Mouse (Mus musculus) lung, adult 18-20 months (tissue): ENCODE measurements at regions not wholly inside any gene's neighbourhood (a gene's known extent, or its start where the extent isn't known, plus 50 kb on each side); places are given as distances from the start of the nearest gene placed in this dataset.

Experiments
- DNase-seq, 2 experiments: peaks; one replicate each; pipeline ENCODE4 v3.0.0; 2022; ENCODE audit warnings: mixed read lengths in 2 of 2

GRCm38 (mm10) chr11:32907520-32908233, 83.3 kb upstream of the Smim23 start:
- DNase-seq = no peak

GRCm38 (mm10) chr11:32903970-32904369, 79.6 kb upstream of the Smim23 start:
- DNase-seq = no peak

- DNase-seq = no peak
These were observed 79.0 kb upstream of the Smim23 start for GRCm38 (mm10) chr11:32903389-32903788.

- DNase-seq = no peak
These were observed 78.5 kb upstream of the Smim23 start for GRCm38 (mm10) chr11:32902923-32903322.

- DNase-seq = no peak
These were observed 76.0 kb upstream of the Smim23 start for GRCm38 (mm10) chr11:32900437-32900836.

- DNase-seq = no peak
These were observed 75.3 kb upstream of the Smim23 start for GRCm38 (mm10) chr11:32899604-32900216.

- no peak for DNase-seq
These were observed 71.0 kb upstream of the Smim23 start for GRCm38 (mm10) chr11:32895400-32895799.

- DNase-seq = no peak
These were observed 68.9 kb upstream of the Smim23 start for GRCm38 (mm10) chr11:32893146-32893903.

GRCm38 (mm10) chr11:32892496-32892895, 68.1 kb upstream of the Smim23 start:
- DNase-seq = no peak

GRCm38 (mm10) chr11:32889248-32889647, 64.8 kb upstream of the Smim23 start:
- DNase-seq = no peak

GRCm38 (mm10) chr11:32884744-32885143, 60.3 kb upstream of the Smim23 start:
- no peak for DNase-seq

- DNase-seq = no peak
These were observed 58.9 kb upstream of the Smim23 start for GRCm38 (mm10) chr11:32883062-32883852.

- DNase-seq = no peak
These were observed 54.6 kb upstream of the Smim23 start for GRCm38 (mm10) chr11:32878967-32879366.
